ENCODE assay signal across 20 mouse cellular contexts in genomic region chr3:60720322-60720721, GRCm38 (mm10).
DNase-seq lines count a peak whose midpoint lies in the region; ATAC-seq and TF ChIP-seq lines count a peak whose summit lies in the region.
"Had no signal": no experiment of that assay in that cellular context is flagged by ENCODE, and none has a peak within 500 bp of the region (broad histone marks: within the 10 kb centered on the region; RNA-seq: fewer than 3 reads in every experiment).

No protein-coding gene starts in this region.

- peak; percentile 76 for TF ChIP-seq RAD21 in CH12.LX (IDR thresholded peaks at IDR 0.05; ENCODE audit: low read depth, low read length)

- ATAC-seq in lung, embryonic 14.5 days (ENCODE audit: insufficient read depth): no peak
- ATAC-seq in megakaryocyte progenitor cell, adult 5-6 weeks (replicated peaks; ENCODE audit: poor library complexity): 0 out of 2 replicates have a peak, but pooled peaks have one; percentile 46
- ATAC-seq: forebrain, embryonic 16.5 days; midbrain, embryonic 13.5 days had no signal

- H3K4me2 ChIP-seq in lung, embryonic 14.5 days: no peak overlapping the region
- H3K4me2 ChIP-seq in CH12.LX (ENCODE audit: insufficient read depth, low read depth, poor library complexity, severe bottlenecking): no peak overlapping the region
- H3K4me2 ChIP-seq: liver, embryonic 15.5 days; midbrain, embryonic 13.5 days; neural tube, embryonic 13.5 days had no signal

- dilution Hi-C loops in CH12.LX (cut with MboI; ENCODE audit: extremely low pct_ligation_motif_present, extremely low pct_unique_long_range_greater_than_20kb, low sequenced_read_pairs): no loop called here

- no peak for DNase-seq in heart, adult 2 months
- no peak for DNase-seq in heart, postnatal 4 days
- peak; percentile 61 for DNase-seq in lung, embryonic 14.5 days
- DNase-seq in lung, adult 2 months: no peak
- DNase-seq in CH12.LX (ENCODE audit: extremely low read depth): peak; percentile 1
- DNase-seq in hindbrain, embryonic 10.5 days (ENCODE audit: low spot score): no peak
- DNase-seq: adrenal gland, adult 8-10 months; cerebellum, adult 9-11 months; heart, postnatal 36 days; kidney, postnatal 10 days; layer of hippocampus, adult 9-11 months; left cerebral cortex, postnatal 4 days; thymus, adult 2 months had no signal

- H3K79me2 ChIP-seq in heart, adult 2 months (replicated peaks; ENCODE audit: control insufficient read depth, insufficient read depth, low read length): no peaks in the 10 kb centered on the region
- no peaks in the 10 kb centered on the region for H3K79me2 ChIP-seq in CH12.LX (replicated peaks; ENCODE audit: control insufficient read depth, extremely low read depth, insufficient read depth, poor library complexity, severe bottlenecking)

- no peaks in the 10 kb centered on the region for H3K36me3 ChIP-seq in heart, adult 2 months (ENCODE audit: control insufficient read depth, insufficient read depth, low read length)
- H3K36me3 ChIP-seq in lung, embryonic 14.5 days (ENCODE audit: insufficient read depth): no peaks in the 10 kb centered on the region
- no peaks in the 10 kb centered on the region for H3K36me3 ChIP-seq in CH12.LX (replicated peaks in 1 of 2; ENCODE audit: control insufficient read depth in 1 of 2, insufficient read depth in 1 of 2, low read length in 1 of 2)
- H3K36me3 ChIP-seq in hindbrain, embryonic 10.5 days: no peaks in the 10 kb centered on the region
- H3K36me3 ChIP-seq: heart, embryonic 10.5 days; liver, embryonic 15.5 days; midbrain, embryonic 13.5 days; neural tube, embryonic 13.5 days had no signal

- H3K9me3 ChIP-seq in lung, embryonic 14.5 days (ENCODE audit: low read depth, low read length): no peaks in the 10 kb centered on the region
- no peaks in the 10 kb centered on the region for H3K9me3 ChIP-seq in CH12.LX (replicated peaks; ENCODE audit: low read length)
- H3K9me3 ChIP-seq in hindbrain, embryonic 10.5 days: no peaks in the 10 kb centered on the region
- H3K9me3 ChIP-seq: heart, embryonic 10.5 days; liver, embryonic 15.5 days; midbrain, embryonic 13.5 days; neural tube, embryonic 13.5 days had no signal

- H3K4me1 ChIP-seq in heart, adult 2 months (ENCODE audit: control insufficient read depth, insufficient read depth, low read length): no peaks in the 10 kb centered on the region
- H3K4me1 ChIP-seq in lung, embryonic 14.5 days (ENCODE audit: insufficient read depth): no peaks in the 10 kb centered on the region
- H3K4me1 ChIP-seq in lung, adult 2 months (ENCODE audit: control insufficient read depth, insufficient read depth, low read length): no peaks in the 10 kb centered on the region
- H3K4me1 ChIP-seq in CH12.LX (ENCODE audit: control insufficient read depth in 1 of 2, insufficient read depth in 2 of 2): no peaks in the 10 kb centered on the region
- H3K4me1 ChIP-seq in hindbrain, embryonic 10.5 days (replicated peaks): no peaks in the 10 kb centered on the region
- H3K4me1 ChIP-seq: heart, embryonic 10.5 days; liver, embryonic 15.5 days; midbrain, embryonic 13.5 days; neural tube, embryonic 13.5 days had no signal

- intact Hi-C loops in heart, adult 2 months (cut with DNase I): no loop called here

- in situ Hi-C loops in CH12.LX (cut with MboI; ENCODE audit: low pct_ligation_motif_present, low pct_unique_long_range_greater_than_20kb, low sequenced_read_pairs): no loop called here

- H3K27me3 ChIP-seq in heart, adult 2 months (ENCODE audit: control insufficient read depth, insufficient read depth, low read length): no peaks in the 10 kb centered on the region
- no peaks in the 10 kb centered on the region for H3K27me3 ChIP-seq in lung, embryonic 14.5 days (ENCODE audit: insufficient read depth, low read length)
- H3K27me3 ChIP-seq in CH12.LX (replicated peaks): no peaks in the 10 kb centered on the region
- H3K27me3 ChIP-seq in hindbrain, embryonic 10.5 days (ENCODE audit: insufficient read depth, poor library complexity, severe bottlenecking): no peaks in the 10 kb centered on the region
- H3K27me3 ChIP-seq: liver, embryonic 15.5 days; midbrain, embryonic 13.5 days; neural tube, embryonic 13.5 days had no signal

- no peak overlapping the region for H3K4me3 ChIP-seq in heart, adult 2 months
- no peak overlapping the region for H3K4me3 ChIP-seq in lung, embryonic 14.5 days (ENCODE audit: low read depth, low read length)
- no peak overlapping the region for H3K4me3 ChIP-seq in lung, adult 2 months (replicated peaks; ENCODE audit: extremely low read depth, low read depth, low read length)
- H3K4me3 ChIP-seq in CH12.LX (replicated peaks in 1 of 3; ENCODE audit: low read depth in 2 of 3, low read length in 2 of 3, poor library complexity in 1 of 3): no peak overlapping the region
- H3K4me3 ChIP-seq in hindbrain, embryonic 10.5 days: no peak overlapping the region
- H3K4me3 ChIP-seq: heart, embryonic 10.5 days; liver, embryonic 15.5 days; midbrain, embryonic 13.5 days; neural tube, embryonic 13.5 days had no signal

- H3K9ac ChIP-seq in heart, adult 2 months (ENCODE audit: low read depth, low read length): no peak overlapping the region
- H3K9ac ChIP-seq in lung, embryonic 14.5 days: no peak overlapping the region
- H3K9ac ChIP-seq in CH12.LX (ENCODE audit: insufficient read depth, low read depth): no peak overlapping the region
- H3K9ac ChIP-seq: liver, embryonic 15.5 days; midbrain, embryonic 13.5 days; neural tube, embryonic 13.5 days had no signal

- H3K27ac ChIP-seq in heart, adult 2 months: no peak overlapping the region
- no peak overlapping the region for H3K27ac ChIP-seq in lung, embryonic 14.5 days (ENCODE audit: low read depth)
- H3K27ac ChIP-seq in CH12.LX (ENCODE audit: insufficient read depth, low read depth): no peak overlapping the region
- H3K27ac ChIP-seq in hindbrain, embryonic 10.5 days: no peak overlapping the region
- H3K27ac ChIP-seq: heart, embryonic 10.5 days; liver, embryonic 15.5 days; macrophage; midbrain, embryonic 13.5 days; neural tube, embryonic 13.5 days had no signal

- peak; percentile 62 for TF ChIP-seq CTCF in heart, adult 2 months (IDR thresholded peaks at IDR 0.05)
- TF ChIP-seq CTCF in lung, embryonic 14.5 days (IDR thresholded peaks at IDR 0.05; ENCODE audit: low read depth): peak; percentile 25
- no peak for TF ChIP-seq CTCF in lung, adult 2 months (IDR thresholded peaks at IDR 0.05; ENCODE audit: insufficient read depth, low read length)
- peak in 1 of 2 experiments; percentile 52; a peak in 2 of 4 replicates for TF ChIP-seq CTCF in CH12.LX (conservative IDR thresholded peaks at IDR 0.05 in 1 of 2, IDR thresholded peaks at IDR 0.05 in 1 of 2; ENCODE audit: low read depth in 2 of 2, low read length in 2 of 2)

- no peak for TF ChIP-seq EP300 in heart, adult 2 months (IDR thresholded peaks at IDR 0.05; ENCODE audit: insufficient read depth, low read depth, low read length)
- TF ChIP-seq EP300 in CH12.LX (IDR thresholded peaks at IDR 0.05; ENCODE audit: low read length): no peak

- TF ChIP-seq POLR2A in heart, adult 2 months (IDR thresholded peaks at IDR 0.05; ENCODE audit: insufficient read depth, low read depth, low read length): no peak
- TF ChIP-seq POLR2A in lung, adult 2 months (IDR thresholded peaks at IDR 0.05; ENCODE audit: borderline replicate concordance, extremely low read depth, low read depth, low read length): no peak
- TF ChIP-seq POLR2A in CH12.LX (IDR thresholded peaks at IDR 0.05; ENCODE audit: low read depth, low read length): no peak

TF ChIP-seq in CH12.LX, 34 proteins besides CTCF, POLR2A, EP300 and RAD21:
- TF ChIP-seq POLR2AphosphoS2 (IDR thresholded peaks at IDR 0.05; ENCODE audit: low read depth, low read length): no peak
- TF ChIP-seq SMC3 (IDR thresholded peaks at IDR 0.05; ENCODE audit: low read depth, low read length): peak; percentile 39
- TF ChIP-seq ZC3H11A (IDR thresholded peaks at IDR 0.05; ENCODE audit: low read depth, low read length): 0 out of 2 replicates have a peak, but pooled peaks have one; percentile 3
- no peak for TF ChIP-seq RCOR1 (conservative IDR thresholded peaks at IDR 0.05; ENCODE audit: low read depth, low read length)

Comparison
In these comparisons a context has a peak if more than half of its experiments do, and no peak if none do; other contexts are left out.
1. DNase-seq: peak in lung, embryonic 14.5 days (single experiment) and CH12.LX (single experiment); none in heart, adult 2 months (0 of 2), heart, postnatal 4 days (single experiment), lung, adult 2 months (single experiment) and hindbrain, embryonic 10.5 days (single experiment).